Mouse (Mus musculus) liver, postnatal 0 days (tissue): ENCODE results near the gene Gm44596.

ENCODE experiments used
- CTCF ChIP-seq: sonication (generic); IDR thresholded peaks from 2 replicates; pipeline ENCODE4 v1.5.1; 2016; ENCODE audit warnings: antibody characterized with exemption, low read depth
- EP300 ChIP-seq: IDR thresholded peaks from 2 replicates; pipeline ENCODE4 v1.6.1; 2016; ENCODE audit warnings: antibody characterized with exemption, low read depth, mild to moderate bottlenecking

GRCm38 (mm10) chr6:128354140-128354539 lies 21.2 kb upstream of the Gm44596 start:
- no peak for TF ChIP-seq EP300
- TF ChIP-seq CTCF = no peak
